Mouse (Mus musculus) E14TG2a.4 (cell line): ENCODE measurements at regions not wholly inside any gene's neighbourhood (a gene's known extent, or its start where the extent isn't known, plus 50 kb on each side); places are given as distances from the start of the nearest gene placed in this dataset.
"Not testable (repeated sequence)": the region's sequence is repeated elsewhere in the genome, so short reads cannot be mapped to it uniquely, and the experiment has no call there.

Source experiments
- H3K27me3 ChIP-seq: 2 replicates; pipeline ENCODE4 v1.6.1; 2014; ENCODE audit warnings: low read length, control low read depth; ENCODE audit not compliant: insufficient read depth
- H3K36me3 ChIP-seq: 2 replicates; pipeline ENCODE4 v1.6.1; 2014; ENCODE audit warnings: low read length, control low read depth; ENCODE audit not compliant: insufficient read depth
- H3K4me1 ChIP-seq: replicated peaks from 2 replicates; pipeline ENCODE4 v1.6.1; 2014; ENCODE audit warnings: low read depth, low read length, control low read depth
- H3K4me3 ChIP-seq: replicated peaks from 2 replicates; pipeline ENCODE4 v1.5.1; 2014; ENCODE audit warnings: mild to moderate bottlenecking, low read length
- H3K9me3 ChIP-seq: 2 replicates; pipeline ENCODE4 v1.6.1; 2014; ENCODE audit warnings: low read length, control low read depth
- CTCF ChIP-seq: conservative IDR thresholded peaks from 2 replicates; pipeline ENCODE4 v1.5.1; 2014; ENCODE audit warnings: low read length
- NANOG ChIP-seq: IDR thresholded peaks from 2 replicates; pipeline ENCODE4 v1.6.1; 2014; ENCODE audit warnings: borderline replicate concordance, low read length, mixed read lengths
- POU5F1 ChIP-seq: IDR thresholded peaks from 2 replicates; pipeline ENCODE4 v1.6.1; 2014; ENCODE audit warnings: low read length, borderline replicate concordance

GRCm38 (mm10) chr6:67954570-67954969 lies 419.0 kb upstream of the Tacstd2 start:
- H3K27me3 ChIP-seq, H3K9me3 ChIP-seq: not testable (repeated sequence)

GRCm38 (mm10) chr6:67931499-67931898 lies 395.9 kb upstream of the Tacstd2 start:
- H3K4me3 ChIP-seq, H3K36me3 ChIP-seq, H3K27me3 ChIP-seq, H3K4me1 ChIP-seq: not testable (repeated sequence)
- H3K9me3 ChIP-seq: peaks cover 11% of the 10 kb centered on the region

More at GRCm38 (mm10) chr6:67954570-67954969, 419.0 kb upstream of the Tacstd2 start:
- H3K4me1 ChIP-seq, H3K36me3 ChIP-seq, H3K4me3 ChIP-seq: not testable (repeated sequence)

- TF ChIP-seq CTCF (no peak), NANOG (no peak), POU5F1 (no peak)
Observed at GRCm38 (mm10) chr6:67922537-67922936, 386.9 kb upstream of the Tacstd2 start.

GRCm38 (mm10) chr6:67913903-67914302 lies 378.3 kb upstream of the Tacstd2 start:
- Histone ChIP-seq H3K4me3 (no peak overlapping the region), H3K4me1 (no peaks in the 10 kb centered on the region), H3K36me3 (no peaks in the 10 kb centered on the region), H3K9me3 (no peaks in the 10 kb centered on the region), H3K27me3 (no peaks in the 10 kb centered on the region)
- no peak for TF ChIP-seq NANOG
- no peak for TF ChIP-seq CTCF
- no peak for TF ChIP-seq POU5F1

More at GRCm38 (mm10) chr6:67922537-67922936, 386.9 kb upstream of the Tacstd2 start:
- no peaks in the 10 kb centered on the region for H3K4me1 ChIP-seq
- H3K9me3 ChIP-seq: no peaks in the 10 kb centered on the region
- no peaks in the 10 kb centered on the region for H3K36me3 ChIP-seq
- H3K27me3 ChIP-seq: no peaks in the 10 kb centered on the region
- H3K4me3 ChIP-seq: no peak overlapping the region

- TF ChIP-seq NANOG (no peak), POU5F1 (no peak), CTCF (no peak)
- Histone ChIP-seq H3K4me3 (no peak overlapping the region), H3K4me1 (no peaks in the 10 kb centered on the region), H3K27me3 (no peaks in the 10 kb centered on the region), H3K9me3 (no peaks in the 10 kb centered on the region), H3K36me3 (no peaks in the 10 kb centered on the region)
Observed at GRCm38 (mm10) chr6:67913309-67913708, 377.7 kb upstream of the Tacstd2 start.

- Histone ChIP-seq H3K4me1 (no peaks in the 10 kb centered on the region), H3K9me3 (0 out of 2 replicates have a peak, but pooled peaks cover 2% of the 10 kb centered on the region), H3K27me3 (no peaks in the 10 kb centered on the region), H3K36me3 (no peaks in the 10 kb centered on the region), H3K4me3 (no peak overlapping the region)
- TF ChIP-seq NANOG (no peak), CTCF (no peak), POU5F1 (no peak)
Observed at GRCm38 (mm10) chr6:67896495-67896894, 360.9 kb upstream of the Tacstd2 start.

- H3K4me1 ChIP-seq: no peaks in the 10 kb centered on the region
- H3K4me3 ChIP-seq: no peak overlapping the region
- no peak for TF ChIP-seq CTCF
- TF ChIP-seq POU5F1: no peak
- no peak for TF ChIP-seq NANOG
- H3K36me3 ChIP-seq: no peaks in the 10 kb centered on the region
- 0 out of 2 replicates have a peak, but pooled peaks cover 2% of the 10 kb centered on the region for H3K9me3 ChIP-seq
- H3K27me3 ChIP-seq: no peaks in the 10 kb centered on the region
Observed at GRCm38 (mm10) chr6:67895858-67896257, 360.3 kb upstream of the Tacstd2 start.

GRCm38 (mm10) chr6:67887586-67887985 lies 352.0 kb upstream of the Tacstd2 start:
- H3K4me1 ChIP-seq: peaks cover 14% of the 10 kb centered on the region; the same call in 1 of the 2 replicates
- H3K36me3 ChIP-seq: peaks cover 8% of the 10 kb centered on the region; the same call in 1 of the 2 replicates
- TF ChIP-seq NANOG: no peak
- TF ChIP-seq POU5F1: no peak
- no peak overlapping the region for H3K4me3 ChIP-seq
- H3K27me3 ChIP-seq: no peaks in the 10 kb centered on the region
- peaks cover 28% of the 10 kb centered on the region; the same call in 1 of the 2 replicates for H3K9me3 ChIP-seq

- no peaks in the 10 kb centered on the region for H3K27me3 ChIP-seq
- TF ChIP-seq CTCF (0 out of 2 replicates have a peak, but pooled peaks have one; percentile 7), NANOG (no peak)
- H3K36me3 ChIP-seq: peaks cover 8% of the 10 kb centered on the region
- peaks cover 43% of the 10 kb centered on the region for H3K9me3 ChIP-seq
- H3K4me3 ChIP-seq: no peak overlapping the region
- H3K4me1 ChIP-seq: peaks cover 14% of the 10 kb centered on the region; the same call in 1 of the 2 replicates
Observed at GRCm38 (mm10) chr6:67884893-67885292, 349.3 kb upstream of the Tacstd2 start.

GRCm38 (mm10) chr6:67881476-67881875 lies 345.9 kb upstream of the Tacstd2 start:
- H3K36me3 ChIP-seq, H3K4me1 ChIP-seq, H3K4me3 ChIP-seq, H3K27me3 ChIP-seq: not testable (repeated sequence)
- peaks cover 23% of the 10 kb centered on the region for H3K9me3 ChIP-seq
